Mouse (Mus musculus) lung, postnatal 0 days (tissue): ENCODE data around the gene Syngr4. TPM values are rescaled to one million over a fixed set of nuclear protein-coding genes. Genes with fewer than 3 reads are reported as not detected.
"Not testable (repeated sequence)": the region's sequence is repeated elsewhere in the genome, so short reads cannot be mapped to it uniquely, and the experiment has no call there.

Experiments used
- ATAC-seq: fragments of 200-750 bp; cut with Nextera tagmentation; 2 replicates; pipeline ENCODE4 v1.8.0; 2017; ENCODE audit warnings: moderate library complexity
- DNase-seq: peaks from one replicate; pipeline ENCODE4 v3.0.0-alpha.2; 2016; ENCODE audit warnings: low spot score
- H3K27ac ChIP-seq: fragments of 300-500 bp; sonication (generic); 2 replicates; pipeline ENCODE4 v1.5.1; 2014; ENCODE audit warnings: antibody characterized with exemption, mild to moderate bottlenecking, low read length, mixed read lengths
- H3K27me3 ChIP-seq: fragments of 300-500 bp; sonication (generic); replicated peaks from 2 replicates; pipeline ENCODE4 v1.6.1; 2014; ENCODE audit warnings: low read length, mixed read lengths; ENCODE audit not compliant: insufficient read depth
- H3K36me3 ChIP-seq: fragments of 300-500 bp; sonication (generic); 2 replicates; pipeline ENCODE4 v1.6.1; 2014; ENCODE audit warnings: low read length, mixed read lengths; ENCODE audit not compliant: insufficient read depth
- H3K4me1 ChIP-seq: fragments of 300-500 bp; sonication (generic); 2 replicates; pipeline ENCODE4 v1.6.1; 2014; ENCODE audit warnings: antibody characterized with exemption, low read depth, low read length, mixed read lengths; ENCODE audit not compliant: insufficient read depth
- H3K4me2 ChIP-seq: fragments of 300-500 bp; sonication (generic); replicated peaks from 2 replicates; pipeline ENCODE4 v1.6.1; 2014; ENCODE audit warnings: low read depth, mild to moderate bottlenecking, low read length, moderate library complexity, mixed read lengths
- H3K4me3 ChIP-seq: fragments of 300-500 bp; sonication (generic); 2 replicates; pipeline ENCODE4 v1.5.1; 2014; ENCODE audit warnings: low read depth, low read length
- H3K9ac ChIP-seq: fragments of 300-500 bp; sonication (generic); replicated peaks from 2 replicates; pipeline ENCODE4 v1.6.1; 2014; ENCODE audit warnings: low read depth, mild to moderate bottlenecking
- H3K9me3 ChIP-seq: fragments of 300-500 bp; sonication (generic); 2 replicates; pipeline ENCODE4 v1.6.1; 2016; ENCODE audit warnings: low read length, mixed read lengths
- CTCF ChIP-seq: IDR thresholded peaks from 2 replicates; pipeline ENCODE4 v1.5.1; 2016; ENCODE audit warnings: antibody characterized with exemption, mild to moderate bottlenecking
- EP300 ChIP-seq: IDR thresholded peaks from 2 replicates; pipeline ENCODE4 v1.6.1; 2016; ENCODE audit warnings: antibody characterized with exemption, mild to moderate bottlenecking, control low read depth
- WGBS: fragments of 180-500 bp; shearing (Covaris S2); extraction: QIAGEN DNeasy Blood & Tissue Kit; methylation state at CpG from one replicate; pipeline ENCODE4 v1.1.7; 2014; 5-methylcytosine and 5-hydroxymethylcytosine counted together
- polyA plus RNA-seq: library from polyadenylated mRNA; unstranded; fragments of >200 nt; fragmentation: Nextera tagmentation; extraction: Ambion mirVana; gene quantifications from 2 replicates; pipeline ENCODE4 v1.2.1, GENCODE M21; 2015

The Syngr4 gene
- polyA plus RNA-seq, 1 experiment from 2014 or later: 0.23 TPM

- no peak for ATAC-seq
- peaks cover 4% of the 10 kb centered on the region; the same call in 1 of the 2 replicates for H3K4me1 ChIP-seq
- H3K27me3 ChIP-seq: no peaks in the 10 kb centered on the region
- H3K4me2 ChIP-seq: no peak overlapping the region
- H3K9me3 ChIP-seq: no peaks in the 10 kb centered on the region
- WGBS: 85% methylated on average over 2 of the region's 2 CpGs
- no peak for DNase-seq
- no peak overlapping the region for H3K27ac ChIP-seq
- H3K4me3 ChIP-seq: no peak overlapping the region
- TF ChIP-seq CTCF: no peak
- TF ChIP-seq EP300: no peak
- H3K36me3 ChIP-seq: no peaks in the 10 kb centered on the region
- H3K9ac ChIP-seq: no peak overlapping the region
Measured at GRCm38 (mm10) chr7:45892651-45893050, 3.9 kb downstream of the Syngr4 start.

GRCm38 (mm10) chr7:45887246-45887645, 9.3 kb downstream of the Syngr4 start:
- DNase-seq: no peak
- no peak for ATAC-seq
- no peak overlapping the region for H3K9ac ChIP-seq
- H3K4me2 ChIP-seq: no peak overlapping the region
- H3K4me1 ChIP-seq: no peaks in the 10 kb centered on the region
- no peaks in the 10 kb centered on the region for H3K9me3 ChIP-seq
- WGBS: 33% methylated on average over 2 of the region's 3 CpGs
- no peak overlapping the region for H3K4me3 ChIP-seq
- no peaks in the 10 kb centered on the region for H3K27me3 ChIP-seq
- peaks cover 26% of the 10 kb centered on the region for H3K36me3 ChIP-seq
- H3K27ac ChIP-seq: no peak overlapping the region
- TF ChIP-seq EP300 (no peak), CTCF (no peak)

- no peak for TF ChIP-seq CTCF
- no peak for TF ChIP-seq EP300
- H3K27ac ChIP-seq: no peak overlapping the region
- WGBS: 94% methylated on average over 2 of the region's 2 CpGs
- H3K9ac ChIP-seq: no peak overlapping the region
- DNase-seq: no peak
- H3K4me2 ChIP-seq: no peak overlapping the region
- no peaks in the 10 kb centered on the region for H3K9me3 ChIP-seq
- no peaks in the 10 kb centered on the region for H3K4me1 ChIP-seq
- H3K4me3 ChIP-seq: no peak overlapping the region
- H3K27me3 ChIP-seq: no peaks in the 10 kb centered on the region
- peaks cover 64% of the 10 kb centered on the region for H3K36me3 ChIP-seq
- no peak for ATAC-seq
Measured at GRCm38 (mm10) chr7:45881011-45881410, 15.5 kb downstream of the Syngr4 start.

- Histone ChIP-seq H3K27me3 (no peaks in the 10 kb centered on the region), H3K4me1 (no peaks in the 10 kb centered on the region), H3K4me2 (no peak overlapping the region), H3K9me3 (no peaks in the 10 kb centered on the region), H3K27ac (no peak overlapping the region), H3K9ac (no peak overlapping the region), H3K36me3 (peaks cover 68% of the 10 kb centered on the region), H3K4me3 (no peak overlapping the region)
- TF ChIP-seq EP300 (no peak), CTCF (no peak)
- no peak for DNase-seq
- no peak for ATAC-seq
- WGBS: 94% methylated on average over 4 of the region's 4 CpGs
Measured at GRCm38 (mm10) chr7:45880531-45880930, 16.0 kb downstream of the Syngr4 start.

- ATAC-seq, DNase-seq, H3K9ac ChIP-seq, H3K4me3 ChIP-seq, H3K27ac ChIP-seq, H3K4me2 ChIP-seq, H3K27me3 ChIP-seq, H3K9me3 ChIP-seq, H3K4me1 ChIP-seq: not testable (repeated sequence)
- peaks cover 49% of the 10 kb centered on the region for H3K36me3 ChIP-seq
- 68% methylated on average over 1 of the region's 1 CpGs for WGBS
Measured at GRCm38 (mm10) chr7:45878278-45878677, 18.2 kb downstream of the Syngr4 start, which contains the start of gene Grin2d. Gene Grin2d (minus strand): TSS chr7:45878378.

GRCm38 (mm10) chr7:45876895-45877294, 19.6 kb downstream of the Syngr4 start:
- H3K9ac ChIP-seq: no peak overlapping the region
- peaks cover 8% of the 10 kb centered on the region; the same call in 1 of the 2 replicates for H3K4me1 ChIP-seq
- H3K36me3 ChIP-seq: peaks cover 41% of the 10 kb centered on the region
- DNase-seq (no peak), ATAC-seq (no peak)
- no peaks in the 10 kb centered on the region for H3K27me3 ChIP-seq
- no peak for TF ChIP-seq CTCF
- no peak for TF ChIP-seq EP300
- no peaks in the 10 kb centered on the region for H3K9me3 ChIP-seq
- 94% methylated on average over 7 of the region's 7 CpGs for WGBS
- no peak overlapping the region for H3K4me2 ChIP-seq
- H3K4me3 ChIP-seq: no peak overlapping the region
- no peak overlapping the region for H3K27ac ChIP-seq
